Mouse (Mus musculus) frontal cortex, postnatal 25 days (tissue): Measurements from ENCODE around the gene Lhb.
A peak's percentile ranks its signal among the peaks of the same experiment; 100 is the strongest.
"Not testable (repeated sequence)": the region's sequence is repeated elsewhere in the genome, so short reads cannot be mapped to it uniquely, and the experiment has no call there.

Experiments
- DNase-seq, 2 experiments: peaks; one replicate each; pipeline ENCODE4 v3.0.0; 2022; ENCODE audit warnings: low spot score in 2 of 2

Lhb gene

GRCm38 (mm10) chr7:45420615-45420919 lies at the start of gene Lhb:
TSS of gene Lhb (plus strand) at chr7:45420820.
- DNase-seq = no peak

DNA sequence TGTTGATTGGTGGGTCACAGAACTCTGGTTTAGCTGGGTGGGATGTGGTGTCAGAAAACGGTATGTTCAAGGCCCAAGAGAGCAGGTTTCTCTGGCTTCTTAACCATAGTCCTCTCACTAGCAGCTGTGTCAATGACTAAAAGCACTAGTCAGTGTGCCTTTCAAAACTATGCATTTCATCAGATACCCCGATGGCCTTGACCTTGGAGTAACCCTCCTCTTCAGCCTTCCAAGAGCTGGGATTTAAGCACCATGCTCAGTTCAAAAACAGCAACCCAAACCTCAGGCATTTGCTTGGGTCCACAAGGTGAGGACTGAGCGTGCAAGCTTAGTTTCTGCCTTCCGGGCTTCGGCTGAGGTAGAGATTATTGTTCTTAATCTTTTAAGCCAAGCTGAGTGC lies 48.2 kb upstream of the Lhb start:
- no peak for DNase-seq

GRCm38 (mm10) chr7:45374620-45375019 lies 46.0 kb upstream of the Lhb start:
- DNase-seq = no peak

GRCm38 (mm10) chr7:45376057-45376456 lies 44.6 kb upstream of the Lhb start:
- DNase-seq = no peak

- no peak for DNase-seq
Observed at GRCm38 (mm10) chr7:45386077-45386476, 34.5 kb upstream of the Lhb start.

- no peak for DNase-seq
Observed at GRCm38 (mm10) chr7:45395129-45395541, 25.5 kb upstream of the Lhb start.

DNA sequence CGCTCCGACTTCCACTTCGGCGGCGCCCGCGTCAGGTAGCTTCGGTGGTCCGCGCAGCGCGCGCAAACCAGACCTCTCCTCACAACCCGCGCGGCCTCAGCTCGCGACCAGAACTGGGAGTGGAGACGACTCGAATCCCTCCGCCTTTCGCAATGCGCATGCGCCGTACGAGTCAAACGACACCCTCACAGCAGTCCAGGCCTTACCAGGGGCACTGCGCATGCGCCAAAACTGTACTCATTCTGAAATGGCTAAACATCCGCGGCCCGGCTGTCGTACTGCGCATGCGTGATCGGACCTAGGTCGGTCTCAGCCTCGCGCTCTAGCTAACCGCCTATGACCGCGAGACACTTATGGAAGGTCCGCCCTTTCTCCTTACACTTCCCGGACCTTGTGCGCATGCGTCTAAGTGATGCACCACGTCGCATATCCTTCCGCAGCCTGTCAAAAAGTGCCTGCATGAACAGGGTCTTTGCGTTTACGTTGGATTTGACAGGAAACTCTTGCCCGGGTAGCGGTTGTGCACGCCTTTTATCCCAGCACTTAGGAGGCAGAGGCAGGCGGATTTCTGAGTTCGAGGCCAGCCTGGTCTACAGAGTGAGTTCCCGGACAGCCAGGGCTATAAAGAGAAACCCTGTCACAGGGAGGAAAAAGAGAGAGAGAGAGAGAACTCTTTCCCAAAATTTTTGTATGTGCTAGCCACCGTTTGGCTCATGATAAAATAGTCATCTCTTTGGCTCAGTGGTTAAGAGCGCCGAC lies 24.9 kb upstream of the Lhb start, which contains the start of gene Snrnp70:
Gene Snrnp70, minus strand, starts transcription at position 165 of the 759 bp plus-strand sequence.
- DNase-seq = peak; percentile 100

GRCm38 (mm10) chr7:45396337-45396775 lies 24.3 kb upstream of the Lhb start:
- DNase-seq = not testable (repeated sequence)

GRCm38 (mm10) chr7:45396787-45397186 lies 23.8 kb upstream of the Lhb start:
- no peak for DNase-seq

DNA sequence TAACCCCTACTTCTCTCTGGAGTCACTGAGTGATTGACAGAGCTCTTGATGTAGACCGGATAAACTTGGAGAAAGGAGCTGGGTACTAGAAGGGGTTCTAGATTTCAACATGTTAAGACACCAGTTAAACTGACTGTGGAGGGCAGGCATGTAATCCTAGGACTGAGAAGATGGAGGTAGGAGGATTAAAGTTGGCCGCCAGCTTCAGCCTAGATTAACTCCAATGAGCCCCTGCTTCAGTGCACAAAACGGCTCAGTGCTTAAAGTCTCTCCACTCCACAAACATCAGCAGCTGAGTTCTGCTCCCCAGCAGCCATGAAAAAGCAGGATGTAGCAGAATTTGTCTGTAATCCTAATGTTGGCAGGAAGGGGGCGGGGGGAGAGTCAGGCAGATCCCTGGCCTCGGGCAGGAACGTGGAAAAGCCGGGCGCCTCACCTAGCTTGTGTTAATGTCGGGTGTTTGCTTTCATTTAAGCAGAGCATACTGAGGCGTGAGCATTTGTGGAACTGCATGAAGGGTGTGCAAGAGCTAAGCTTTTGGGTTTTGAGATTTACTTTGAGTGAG lies 19.0 kb upstream of the Lhb start:
- DNase-seq = no peak

DNA sequence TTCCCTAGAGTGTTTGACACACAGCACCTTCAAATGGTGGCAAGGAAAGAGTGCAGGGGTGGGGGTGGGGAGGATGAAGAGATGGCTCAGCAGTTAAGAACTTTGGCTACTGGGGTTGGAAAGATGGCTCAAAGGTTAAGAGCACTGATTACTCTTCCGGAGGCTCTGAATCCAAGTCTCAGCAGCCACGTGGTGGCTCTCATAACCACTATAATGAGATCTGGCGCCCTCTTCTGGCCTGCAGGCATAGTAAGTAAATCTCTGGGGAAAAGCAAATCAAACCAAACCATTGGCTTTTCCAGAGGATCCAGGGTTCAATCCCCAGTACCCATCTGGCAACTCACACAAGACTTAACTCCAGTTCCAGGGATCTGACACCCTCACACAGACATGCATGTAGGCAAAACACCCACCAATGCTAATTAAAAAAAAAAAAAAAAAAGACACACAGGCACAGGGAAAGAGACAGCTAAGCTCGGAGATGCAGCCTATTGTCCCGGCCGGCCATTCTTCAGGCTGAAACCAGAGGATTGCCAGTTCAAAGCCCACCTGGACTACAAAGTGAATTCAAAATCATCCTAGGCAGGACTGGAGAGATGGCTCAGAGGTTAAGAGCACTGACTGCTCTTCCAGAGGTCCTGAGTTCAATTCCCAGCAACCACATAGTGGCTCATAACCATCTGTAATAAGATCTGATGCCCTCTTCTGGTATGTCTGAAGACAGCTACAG lies 16.9 kb upstream of the Lhb start:
- no peak for DNase-seq

- peak; percentile 46 to 59 for DNase-seq
Observed at GRCm38 (mm10) chr7:45405091-45406075, 15.2 kb upstream of the Lhb start, which contains the start of gene Kcna7. TSS of gene Kcna7 (plus strand) at chr7:45405653.

GRCm38 (mm10) chr7:45406157-45407156 lies 14.2 kb upstream of the Lhb start:
- DNase-seq = no peak

DNA sequence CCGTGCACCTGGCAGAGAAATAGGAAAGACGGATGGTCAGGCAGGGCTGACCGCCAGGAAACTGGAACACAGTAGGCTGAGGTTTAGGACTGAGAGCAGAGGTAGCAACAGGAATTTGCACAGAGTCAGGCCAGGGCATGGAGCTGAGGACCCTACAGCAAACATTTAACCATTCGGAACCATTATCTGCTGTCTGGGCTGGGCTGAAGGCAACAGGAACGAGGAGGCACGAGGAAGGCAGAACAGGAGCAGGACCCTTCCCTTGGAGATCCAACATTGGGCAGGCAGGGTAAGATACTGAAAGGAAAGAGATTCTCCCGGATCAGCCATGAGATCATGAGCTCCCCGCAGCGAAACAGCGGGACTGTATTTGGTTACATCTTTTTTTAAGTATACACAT lies 12.8 kb upstream of the Lhb start:
- DNase-seq = no peak

GRCm38 (mm10) chr7:45408351-45408750 lies 12.3 kb upstream of the Lhb start:
- no peak for DNase-seq

- no peak for DNase-seq
Observed at GRCm38 (mm10) chr7:45408949-45409348, 11.7 kb upstream of the Lhb start.

- no peak for DNase-seq
Observed at GRCm38 (mm10) chr7:45409497-45410163, 11.0 kb upstream of the Lhb start.

DNA sequence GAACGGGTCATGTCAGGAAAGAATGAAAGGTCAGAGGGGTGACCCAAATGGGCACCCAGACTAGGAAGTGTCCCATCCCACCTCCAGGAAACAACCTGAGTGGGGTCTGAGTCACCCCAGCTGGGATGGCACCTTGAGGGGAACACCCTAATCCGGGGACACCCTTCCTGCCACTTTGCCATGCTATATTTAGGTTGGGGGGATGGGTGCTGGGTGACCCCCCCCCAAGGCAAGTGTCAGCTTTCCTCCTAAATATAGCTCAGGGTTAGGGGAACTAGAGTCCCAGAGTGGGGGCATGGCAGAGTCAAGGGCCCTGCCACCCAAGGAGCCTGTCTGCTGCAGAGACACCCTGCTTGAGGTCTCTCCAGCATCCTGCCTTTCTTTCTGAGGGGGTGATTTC lies 8.2 kb upstream of the Lhb start:
- no peak for DNase-seq

DNA sequence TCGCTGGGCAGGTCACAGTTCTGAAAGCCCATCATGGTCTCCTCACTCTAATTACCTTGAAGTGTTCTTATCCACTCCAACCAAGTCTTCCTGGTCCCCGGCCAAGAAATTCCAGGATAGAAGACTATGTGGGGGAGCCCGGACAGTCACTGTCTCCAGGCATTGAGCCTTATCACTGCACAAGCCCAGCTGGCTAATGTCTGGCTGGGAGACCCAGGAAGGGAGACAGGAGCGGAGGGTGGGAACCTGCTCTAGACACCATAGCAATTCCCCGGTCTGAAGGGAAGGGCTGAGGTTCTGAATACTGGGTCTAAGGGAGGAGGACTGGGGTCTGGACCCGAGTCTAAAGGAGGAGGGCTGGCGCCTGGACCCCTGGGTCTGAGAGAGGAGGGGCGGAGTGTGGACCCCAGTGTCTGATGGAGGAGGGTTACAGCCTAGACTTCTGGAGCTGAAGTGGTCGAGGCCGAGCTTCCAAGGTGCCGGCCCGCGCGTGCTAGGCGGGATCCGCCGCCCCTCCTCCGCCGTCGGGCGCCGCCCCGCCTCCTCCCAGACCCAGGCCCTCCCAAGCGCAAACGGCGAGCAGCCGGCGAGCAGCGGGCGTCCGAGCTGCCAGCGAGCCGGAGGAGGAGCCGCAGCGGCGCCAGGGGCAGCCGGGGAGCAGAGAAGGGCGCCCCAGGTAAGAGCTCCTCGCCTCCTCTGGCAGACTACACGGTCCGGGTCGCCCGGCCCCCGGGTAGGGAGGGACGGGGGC lies 7.3 kb upstream of the Lhb start, which contains the start of gene Ntf5:
Gene Ntf5, plus strand, starts transcription at position 583 of the 751 bp plus-strand sequence.
- DNase-seq = no peak
